Mouse (Mus musculus) embryonic facial prominence, embryonic 11.5 days (tissue): ENCODE results near the gene Ttc21b. TPM values are rescaled to one million over a fixed set of nuclear protein-coding genes. Genes with fewer than 3 reads are reported as not detected.
A peak's percentile ranks its signal among the peaks of the same experiment; 100 is the strongest.

Source experiments
- ATAC-seq: fragments of 200-750 bp; cut with Nextera tagmentation; replicated peaks from 2 replicates; pipeline ENCODE4 v1.8.0; 2017; ENCODE audit warnings: low read depth; ENCODE audit not compliant: insufficient number of reproducible peaks, low FRiP score, low TSS enrichment
- DNase-seq: peaks from one replicate; pipeline ENCODE4 v3.0.0-alpha.2; 2015; ENCODE audit warnings: low spot score
- H3K27ac ChIP-seq: fragments of 300-500 bp; sonication (generic); replicated peaks from 2 replicates; pipeline ENCODE4 v1.5.1; 2014; ENCODE audit warnings: mild to moderate bottlenecking, low read depth, low read length, control low read depth
- H3K27me3 ChIP-seq: fragments of 300-500 bp; sonication (generic); 2 replicates; pipeline ENCODE4 v1.6.1; 2014; ENCODE audit warnings: mild to moderate bottlenecking, low read length, moderate library complexity, mixed read lengths; ENCODE audit not compliant: control insufficient read depth, insufficient read depth
- H3K36me3 ChIP-seq: fragments of 300-500 bp; sonication (generic); replicated peaks from 2 replicates; pipeline ENCODE4 v1.6.1; 2014; ENCODE audit warnings: low read depth, mild to moderate bottlenecking, low read length, moderate library complexity, mixed read lengths; ENCODE audit not compliant: control insufficient read depth, insufficient read depth
- H3K4me1 ChIP-seq: fragments of 300-500 bp; sonication (generic); 2 replicates; pipeline ENCODE4 v1.6.1; 2014; ENCODE audit warnings: low read length, mixed read lengths; ENCODE audit not compliant: control insufficient read depth, insufficient read depth
- H3K4me2 ChIP-seq: fragments of 300-500 bp; sonication (generic); 2 replicates; pipeline ENCODE4 v1.6.1; 2014; ENCODE audit warnings: low read depth, mild to moderate bottlenecking, control low read depth, low read length, moderate library complexity
- H3K4me3 ChIP-seq: fragments of 300-500 bp; sonication (generic); 2 replicates; pipeline ENCODE4 v1.5.1; 2014; ENCODE audit warnings: low read depth, low read length, control low read depth
- H3K9ac ChIP-seq: fragments of 300-500 bp; sonication (generic); replicated peaks from 2 replicates; pipeline ENCODE4 v1.6.1; 2014; ENCODE audit warnings: mild to moderate bottlenecking, control low read depth, low read length
- H3K9me3 ChIP-seq: fragments of 300-500 bp; sonication (generic); replicated peaks from 2 replicates; pipeline ENCODE4 v1.6.1; 2016; ENCODE audit warnings: mild to moderate bottlenecking, low read length, inconsistent platforms, mixed read lengths; ENCODE audit not compliant: control insufficient read depth
- whole genome bisulfite sequencing: fragments of 180-500 bp; shearing (Covaris S2); extraction: QIAGEN DNeasy Blood & Tissue Kit; methylation state at CpG from one replicate; pipeline ENCODE4 v1.1.7; 2014; 5-methylcytosine and 5-hydroxymethylcytosine counted together
- polyA plus RNA-seq: library from polyadenylated mRNA; unstranded; fragments of >200 nt; fragmentation: Nextera tagmentation; extraction: Ambion mirVana; gene quantifications from 2 replicates; pipeline ENCODE4 v1.2.1, GENCODE M21; 2014

The Ttc21b gene
- polyA plus RNA-seq, 1 experiment from 2014 or later, result 17.6 TPM

DNA sequence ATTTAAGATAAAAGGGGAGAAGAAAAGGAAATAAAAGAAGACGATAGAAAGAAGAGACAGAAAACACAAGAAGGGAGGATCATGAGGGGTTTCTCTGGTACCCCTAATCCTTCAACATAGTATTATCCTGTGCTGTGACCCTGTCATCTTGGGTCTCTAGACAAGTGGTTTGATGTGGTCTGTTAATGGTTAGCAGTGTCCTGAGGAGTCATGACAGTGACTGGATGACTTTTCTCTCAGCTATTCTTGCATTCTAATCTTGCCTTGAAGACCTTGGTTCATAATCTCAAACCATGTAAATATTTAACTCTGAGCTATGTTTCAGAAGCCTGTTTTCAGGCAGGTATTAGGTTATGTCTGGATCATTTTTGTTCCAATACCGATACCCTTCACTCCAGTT lies 113.7 kb downstream of the Ttc21b start:
- Histone ChIP-seq H3K27me3 (no peaks in the 10 kb centered on the region), H3K9ac (no peak overlapping the region), H3K27ac (no peak overlapping the region), H3K4me2 (no peak overlapping the region), H3K36me3 (no peaks in the 10 kb centered on the region), H3K4me3 (no peak overlapping the region), H3K9me3 (no peaks in the 10 kb centered on the region), H3K4me1 (no peaks in the 10 kb centered on the region)
- 86% methylated on average over 2 of the region's 2 CpGs for WGBS
- DNase-seq (no peak), ATAC-seq (no peak)

GRCm38 (mm10) chr2:66142268-66142667 lies 114.1 kb downstream of the Ttc21b start:
- no peaks in the 10 kb centered on the region for H3K36me3 ChIP-seq
- ATAC-seq (no peak), DNase-seq (no peak)
- 86% methylated on average over 2 of the region's 2 CpGs for WGBS
- no peak overlapping the region for H3K4me3 ChIP-seq
- no peak overlapping the region for H3K27ac ChIP-seq
- no peaks in the 10 kb centered on the region for H3K4me1 ChIP-seq
- H3K27me3 ChIP-seq, result no peaks in the 10 kb centered on the region
- no peak overlapping the region for H3K4me2 ChIP-seq
- no peaks in the 10 kb centered on the region for H3K9me3 ChIP-seq
- no peak overlapping the region for H3K9ac ChIP-seq

DNA sequence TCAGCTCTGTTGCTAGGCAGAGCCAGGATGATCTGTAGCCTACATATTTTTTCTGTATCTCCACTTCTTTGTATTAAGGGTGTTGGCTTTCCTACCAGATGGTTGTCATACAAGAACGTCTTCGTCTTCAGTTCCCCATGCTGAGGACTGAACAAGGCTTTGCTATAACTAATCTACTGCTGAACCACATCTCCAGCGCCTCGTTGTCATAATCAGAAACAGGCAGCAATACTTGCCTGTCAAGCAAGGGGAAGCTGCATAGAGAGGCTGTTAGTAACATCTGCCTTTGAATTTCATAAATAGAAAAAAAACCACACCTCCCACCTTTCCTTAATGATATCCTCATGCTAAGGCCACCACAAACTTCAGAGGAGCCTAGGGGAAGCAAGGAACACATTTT lies 116.2 kb downstream of the Ttc21b start:
- no peaks in the 10 kb centered on the region for H3K9me3 ChIP-seq
- 44% methylated on average over 4 of the region's 4 CpGs for WGBS
- no peak overlapping the region for H3K27ac ChIP-seq
- peak; percentile 73 for DNase-seq
- H3K4me2 ChIP-seq, result no peak overlapping the region
- H3K4me3 ChIP-seq, result no peak overlapping the region
- no peaks in the 10 kb centered on the region for H3K36me3 ChIP-seq
- ATAC-seq, result no peak
- no peaks in the 10 kb centered on the region for H3K4me1 ChIP-seq
- no peak overlapping the region for H3K9ac ChIP-seq
- H3K27me3 ChIP-seq, result no peaks in the 10 kb centered on the region

Other genes with a start within 250 kb of the Ttc21b start
- 3.0 and 3.9 TPM in 2 replicates for gene Galnt3, start 131.6 kb downstream of the Ttc21b start, polyA plus RNA-seq
- gene Scn1a, start 184.2 kb upstream of the Ttc21b start, polyA plus RNA-seq, result 0.85 and 1.4 TPM in 2 replicates